Mouse (Mus musculus): ENCODE results near the gene Klhl6. TPM values are rescaled to one million over a fixed set of nuclear protein-coding genes. Genes with fewer than 3 reads are reported as not detected.
"Not testable (repeated sequence)": the region's sequence is repeated elsewhere in the genome, so short reads cannot be mapped to it uniquely, and the experiment has no call there.

Gene Klhl6
- 0.15 and 0.18 TPM in 2 replicates for polyA plus RNA-seq (2012; rRNA removed)

DNA sequence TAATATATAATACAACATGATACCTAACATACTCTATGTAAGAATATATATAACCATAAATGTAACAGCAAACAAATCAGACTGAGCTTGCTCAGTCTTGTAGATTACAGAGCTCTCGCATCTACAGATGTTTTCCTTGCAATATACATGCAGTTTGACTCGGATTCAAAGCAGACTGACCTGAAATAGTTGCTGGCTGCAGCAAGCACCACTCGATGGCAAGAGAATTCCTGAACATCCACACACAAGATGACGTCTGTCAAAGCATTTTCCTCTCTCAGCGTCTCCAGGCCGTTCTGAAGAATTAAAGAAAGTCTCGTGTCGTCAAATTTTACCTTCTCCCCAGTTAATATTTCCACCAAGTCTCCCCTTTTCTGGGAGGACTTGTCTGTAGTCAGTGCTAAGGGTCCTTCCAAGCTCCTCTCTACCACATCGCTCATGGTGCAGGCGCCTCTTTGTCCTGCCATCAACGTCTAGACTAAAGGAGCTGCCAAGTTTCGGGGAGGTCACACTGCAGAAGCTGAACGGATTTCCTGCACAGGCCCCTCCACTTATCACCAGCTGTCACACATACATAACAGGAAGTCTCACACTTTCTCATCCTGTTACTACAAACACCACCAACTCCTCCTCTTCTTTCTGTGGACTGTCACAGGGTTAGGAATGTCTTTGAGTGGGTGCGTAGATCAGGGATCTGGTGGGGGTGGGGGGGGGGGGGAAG lies at the start of gene Klhl6:
Gene Klhl6 (minus strand): TSS at position 501 of the 721 bp plus-strand sequence.
- no peak for TF ChIP-seq POLR2A (IDR thresholded peaks at IDR 0.05; ENCODE audit: control insufficient read depth, low read depth, low read length)
- TF ChIP-seq CTCF (IDR thresholded peaks at IDR 0.05; ENCODE audit: control insufficient read depth, insufficient read depth, insufficient replicate concordance, low read depth, low read length): no peak
- Histone ChIP-seq H3K4me3 (ENCODE audit: control insufficient read depth, low read depth, low read length) (peak within 1 kb of the TSS; percentile 7), H3K27ac (ENCODE audit: control insufficient read depth, insufficient read depth, low read depth, low read length) (no peak within 1 kb of the TSS; the same call in 1 of the 2 replicates), H3K36me3 (ENCODE audit: control insufficient read depth, insufficient read depth, low read length) (no peaks in the 10 kb centered on the region), H3K4me1 (ENCODE audit: control insufficient read depth, insufficient read depth, low read length) (no peaks in the 10 kb centered on the region; the same call in 1 of the 2 replicates), H3K27me3 (ENCODE audit: control insufficient read depth, insufficient read depth, low read length) (no peaks in the 10 kb centered on the region)

DNA sequence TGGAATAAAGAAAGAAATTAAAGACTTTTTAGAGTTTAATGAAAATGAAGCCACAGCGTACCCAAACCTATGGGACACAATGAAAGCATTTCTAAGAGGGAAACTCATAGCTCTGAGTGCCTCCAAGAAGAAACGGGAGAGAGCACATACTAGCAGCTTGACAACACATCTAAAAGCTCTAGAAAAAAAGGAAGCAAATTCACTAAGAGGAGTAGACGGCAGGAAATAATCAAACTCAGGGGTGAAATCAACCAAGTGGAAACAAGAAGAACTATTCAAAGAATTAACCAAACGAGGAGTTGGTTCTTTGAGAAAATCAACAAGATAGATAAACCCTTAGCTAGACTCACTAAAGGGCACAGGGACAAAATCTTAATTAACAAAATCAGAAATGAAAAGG lies 44.4 kb upstream of the Klhl6 start:
- not testable (repeated sequence) for H3K36me3 ChIP-seq (ENCODE audit: control insufficient read depth, insufficient read depth, low read length); H3K27ac ChIP-seq (ENCODE audit: control insufficient read depth, insufficient read depth, low read depth, low read length); H3K27me3 ChIP-seq (ENCODE audit: control insufficient read depth, insufficient read depth, low read length); H3K4me1 ChIP-seq (ENCODE audit: control insufficient read depth, insufficient read depth, low read length); H3K4me3 ChIP-seq (ENCODE audit: control insufficient read depth, low read depth, low read length)

DNA sequence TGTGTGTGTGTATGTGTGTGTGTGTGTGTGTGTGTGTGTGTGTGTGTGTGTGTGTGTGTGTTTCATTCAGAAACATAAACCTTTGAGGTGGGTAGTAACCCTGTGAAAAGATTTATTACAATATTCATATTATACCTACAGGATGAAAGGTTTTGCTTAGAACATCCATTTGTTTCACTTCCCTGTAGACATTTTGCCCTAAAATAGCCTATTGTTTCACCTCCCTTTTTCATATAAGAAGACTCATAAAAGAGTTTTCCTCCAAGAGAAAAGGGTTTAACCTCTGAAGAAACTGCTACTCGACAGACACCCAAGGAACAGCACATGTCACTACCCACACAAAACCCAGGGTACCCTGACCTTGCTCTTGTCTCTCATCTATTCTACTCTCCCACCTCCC lies 40.0 kb upstream of the Klhl6 start:
- H3K4me3 ChIP-seq (ENCODE audit: control insufficient read depth, low read depth, low read length): no peak overlapping the region
- no peaks in the 10 kb centered on the region for H3K4me1 ChIP-seq (ENCODE audit: control insufficient read depth, insufficient read depth, low read length)
- TF ChIP-seq CTCF (IDR thresholded peaks at IDR 0.05; ENCODE audit: control insufficient read depth, insufficient read depth, insufficient replicate concordance, low read depth, low read length) (no peak), POLR2A (IDR thresholded peaks at IDR 0.05; ENCODE audit: control insufficient read depth, low read depth, low read length) (no peak)
- no peaks in the 10 kb centered on the region for H3K36me3 ChIP-seq (ENCODE audit: control insufficient read depth, insufficient read depth, low read length)
- H3K27ac ChIP-seq (ENCODE audit: control insufficient read depth, insufficient read depth, low read depth, low read length): no peak overlapping the region
- H3K27me3 ChIP-seq (ENCODE audit: control insufficient read depth, insufficient read depth, low read length): no peaks in the 10 kb centered on the region

DNA sequence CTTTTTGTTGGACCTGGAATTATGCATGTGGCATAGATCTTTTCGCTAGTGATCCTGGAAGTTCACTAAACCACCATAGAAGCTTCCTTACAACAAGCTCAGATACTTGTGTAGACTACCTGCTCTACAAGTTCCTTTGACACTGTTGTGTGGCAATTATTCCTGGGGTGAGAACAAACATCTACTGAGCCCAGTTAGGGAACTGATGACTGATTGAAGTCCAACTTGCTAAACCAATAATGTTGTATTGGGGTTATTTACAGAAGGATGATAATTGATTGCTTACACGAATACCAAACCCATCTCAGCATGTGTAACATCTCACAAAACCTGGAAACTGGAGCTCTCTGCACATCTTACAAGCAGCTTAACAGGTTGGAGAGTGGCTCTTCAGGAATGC lies 39.0 kb upstream of the Klhl6 start:
- H3K27me3 ChIP-seq (ENCODE audit: control insufficient read depth, insufficient read depth, low read length): no peaks in the 10 kb centered on the region

DNA sequence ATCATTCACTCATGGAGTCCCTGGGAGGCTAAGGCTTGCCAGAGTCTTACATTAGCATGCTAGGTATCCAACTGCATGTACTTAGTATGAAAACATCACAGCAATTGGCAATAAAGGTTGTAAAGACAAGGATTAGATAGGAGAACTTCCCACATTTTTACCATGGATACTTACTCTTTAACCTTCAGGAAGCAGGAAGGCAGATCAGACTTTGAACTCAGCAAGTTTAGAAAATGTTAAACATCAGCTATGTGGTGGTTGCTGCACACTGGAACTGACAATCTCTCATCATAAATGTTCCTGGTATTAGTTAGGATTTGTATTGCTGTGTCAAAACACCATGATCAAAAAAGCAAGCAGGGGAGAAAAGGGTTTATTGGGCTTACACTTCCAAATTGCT lies 29.8 kb upstream of the Klhl6 start:
- TF ChIP-seq CTCF (IDR thresholded peaks at IDR 0.05; ENCODE audit: control insufficient read depth, insufficient read depth, insufficient replicate concordance, low read depth, low read length): no peak
- no peaks in the 10 kb centered on the region for H3K27me3 ChIP-seq (ENCODE audit: control insufficient read depth, insufficient read depth, low read length)

More for the DNA sequence above, 39.0 kb upstream of the Klhl6 start:
- Histone ChIP-seq H3K27ac (ENCODE audit: control insufficient read depth, insufficient read depth, low read depth, low read length) (no peak overlapping the region), H3K4me1 (ENCODE audit: control insufficient read depth, insufficient read depth, low read length) (no peaks in the 10 kb centered on the region), H3K36me3 (ENCODE audit: control insufficient read depth, insufficient read depth, low read length) (no peaks in the 10 kb centered on the region), H3K4me3 (ENCODE audit: control insufficient read depth, low read depth, low read length) (no peak overlapping the region)
- no peak for TF ChIP-seq POLR2A (IDR thresholded peaks at IDR 0.05; ENCODE audit: control insufficient read depth, low read depth, low read length)
- no peak for TF ChIP-seq CTCF (IDR thresholded peaks at IDR 0.05; ENCODE audit: control insufficient read depth, insufficient read depth, insufficient replicate concordance, low read depth, low read length)

DNA sequence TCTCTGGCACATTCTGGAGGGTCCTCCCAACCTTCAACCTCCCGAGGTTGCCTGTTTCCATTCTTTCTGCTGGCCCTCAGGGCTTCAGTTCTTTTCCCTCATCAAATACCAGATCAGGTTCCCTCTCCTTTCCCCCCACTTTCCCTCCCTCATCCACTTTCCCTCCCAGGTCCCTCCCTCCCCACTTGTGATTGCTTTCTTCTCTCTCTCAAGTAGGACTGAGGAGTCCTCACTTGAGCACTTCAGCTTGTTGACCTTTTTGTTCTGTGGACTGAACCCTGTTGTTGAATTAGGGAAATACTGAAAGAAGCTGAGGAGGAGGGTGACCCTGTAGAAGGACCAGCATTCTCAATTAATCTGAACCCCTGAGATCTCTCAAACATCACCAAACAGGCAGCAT lies 23.2 kb upstream of the Klhl6 start:
- TF ChIP-seq CTCF (IDR thresholded peaks at IDR 0.05; ENCODE audit: control insufficient read depth, insufficient read depth, insufficient replicate concordance, low read depth, low read length) (no peak), POLR2A (IDR thresholded peaks at IDR 0.05; ENCODE audit: control insufficient read depth, low read depth, low read length) (no peak)
- Histone ChIP-seq H3K4me3 (ENCODE audit: control insufficient read depth, low read depth, low read length) (no peak overlapping the region), H3K4me1 (ENCODE audit: control insufficient read depth, insufficient read depth, low read length) (no peaks in the 10 kb centered on the region), H3K36me3 (ENCODE audit: control insufficient read depth, insufficient read depth, low read length) (no peaks in the 10 kb centered on the region), H3K27me3 (ENCODE audit: control insufficient read depth, insufficient read depth, low read length) (no peaks in the 10 kb centered on the region), H3K27ac (ENCODE audit: control insufficient read depth, insufficient read depth, low read depth, low read length) (no peak overlapping the region)

More for the DNA sequence above, 29.8 kb upstream of the Klhl6 start:
- no peaks in the 10 kb centered on the region for H3K36me3 ChIP-seq (ENCODE audit: control insufficient read depth, insufficient read depth, low read length)
- no peaks in the 10 kb centered on the region for H3K4me1 ChIP-seq (ENCODE audit: control insufficient read depth, insufficient read depth, low read length)
- H3K27ac ChIP-seq (ENCODE audit: control insufficient read depth, insufficient read depth, low read depth, low read length): no peak overlapping the region
- H3K4me3 ChIP-seq (ENCODE audit: control insufficient read depth, low read depth, low read length): no peak overlapping the region

DNA sequence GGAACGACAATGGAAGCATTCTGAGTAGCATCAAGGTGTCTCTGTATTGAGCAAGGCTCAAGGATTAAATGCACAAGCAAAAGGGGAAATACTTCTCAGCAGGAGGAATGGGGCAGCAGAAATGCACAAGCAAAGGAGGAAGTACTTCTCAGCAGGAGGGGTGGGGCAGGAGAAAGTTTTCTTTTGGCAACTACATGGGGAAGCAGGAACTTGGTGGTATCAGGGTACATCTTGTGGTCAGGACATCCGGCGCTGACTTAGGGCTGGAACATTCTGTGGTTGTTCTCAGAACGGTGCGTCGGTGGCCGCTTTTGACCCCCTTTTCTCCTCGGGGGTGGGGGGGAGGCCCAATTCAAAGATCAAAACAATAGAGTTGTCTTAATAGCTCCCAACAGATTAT lies 17.4 kb upstream of the Klhl6 start:
- H3K27me3 ChIP-seq (ENCODE audit: control insufficient read depth, insufficient read depth, low read length); H3K4me1 ChIP-seq (ENCODE audit: control insufficient read depth, insufficient read depth, low read length); H3K36me3 ChIP-seq (ENCODE audit: control insufficient read depth, insufficient read depth, low read length); H3K4me3 ChIP-seq (ENCODE audit: control insufficient read depth, low read depth, low read length); H3K27ac ChIP-seq (ENCODE audit: control insufficient read depth, insufficient read depth, low read depth, low read length): not testable (repeated sequence)

DNA sequence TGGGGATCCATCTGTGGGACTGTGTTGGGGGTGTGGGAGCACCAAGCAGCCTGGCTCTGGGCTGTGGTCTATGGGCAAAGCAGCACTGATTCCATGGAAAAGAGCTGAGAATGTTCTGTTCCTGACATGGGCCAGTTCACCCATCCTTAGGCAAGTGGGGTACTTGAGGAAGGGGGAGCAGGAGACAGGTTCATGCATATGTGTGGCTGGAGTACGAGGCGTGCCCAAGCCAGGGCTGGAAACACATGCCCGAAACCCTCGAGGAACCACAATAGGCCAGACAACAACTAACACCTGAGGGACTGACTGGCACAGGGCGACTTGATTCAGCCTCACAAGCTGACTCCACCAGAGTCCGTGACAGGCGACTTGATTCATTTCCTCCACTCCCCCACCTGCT lies 14.8 kb upstream of the Klhl6 start:
- Histone ChIP-seq H3K4me1 (ENCODE audit: control insufficient read depth, insufficient read depth, low read length) (no peaks in the 10 kb centered on the region), H3K36me3 (ENCODE audit: control insufficient read depth, insufficient read depth, low read length) (no peaks in the 10 kb centered on the region), H3K27ac (ENCODE audit: control insufficient read depth, insufficient read depth, low read depth, low read length) (no peak overlapping the region), H3K27me3 (ENCODE audit: control insufficient read depth, insufficient read depth, low read length) (no peaks in the 10 kb centered on the region), H3K4me3 (ENCODE audit: control insufficient read depth, low read depth, low read length) (no peak overlapping the region)
- TF ChIP-seq POLR2A (IDR thresholded peaks at IDR 0.05; ENCODE audit: control insufficient read depth, low read depth, low read length) (no peak), CTCF (IDR thresholded peaks at IDR 0.05; ENCODE audit: control insufficient read depth, insufficient read depth, insufficient replicate concordance, low read depth, low read length) (no peak)

DNA sequence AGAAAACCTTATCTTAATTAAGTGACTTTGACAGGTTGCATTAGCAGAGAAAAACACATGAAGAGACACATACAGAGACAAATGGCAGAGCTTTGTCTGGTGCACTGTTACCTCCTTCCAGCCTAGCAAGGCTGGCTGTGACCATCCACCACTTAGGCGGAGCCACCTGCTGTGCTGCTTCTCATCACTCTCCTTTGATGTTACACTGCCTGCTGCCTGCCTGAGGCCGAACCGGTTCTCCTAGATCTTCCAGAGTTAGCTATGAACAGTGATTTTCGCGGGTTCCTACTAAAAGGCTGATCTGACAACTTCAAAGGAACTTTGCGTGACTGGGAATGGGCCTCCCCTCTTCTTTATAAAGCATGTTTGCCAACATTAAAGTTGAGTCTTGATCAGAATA lies 14.1 kb upstream of the Klhl6 start:
- not testable (repeated sequence) for H3K36me3 ChIP-seq (ENCODE audit: control insufficient read depth, insufficient read depth, low read length); H3K4me3 ChIP-seq (ENCODE audit: control insufficient read depth, low read depth, low read length); H3K27me3 ChIP-seq (ENCODE audit: control insufficient read depth, insufficient read depth, low read length); H3K27ac ChIP-seq (ENCODE audit: control insufficient read depth, insufficient read depth, low read depth, low read length); H3K4me1 ChIP-seq (ENCODE audit: control insufficient read depth, insufficient read depth, low read length)
